Mouse (Mus musculus): ENCODE measurements around the gene Poll.

Gene Poll

GRCm38 (mm10) chr19:45535214-45535735 is 25.1 kb downstream of the Poll start:
- no peak for DNase-seq (ENCODE audit: low spot score)

DNA sequence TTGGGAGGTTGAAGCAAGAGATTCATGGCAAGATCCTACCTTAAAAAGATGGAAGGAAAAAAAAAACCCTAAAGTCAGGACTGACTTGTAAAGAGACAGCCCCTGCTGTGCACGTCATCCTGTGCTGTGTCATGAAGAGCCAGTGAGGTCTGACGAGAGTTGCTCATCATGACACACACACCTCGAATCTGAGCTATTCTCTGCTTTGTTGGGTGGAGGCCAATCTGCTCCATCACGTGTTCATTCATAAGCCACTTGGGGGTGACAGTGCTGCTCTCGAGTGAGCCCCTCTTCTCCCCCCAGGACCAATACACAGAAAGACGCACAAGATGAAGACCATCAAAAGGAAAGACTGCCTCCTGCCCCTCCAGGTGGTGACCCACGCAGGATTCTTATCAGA is 26.7 kb downstream of the Poll start:
- no peak for DNase-seq (ENCODE audit: low spot score)

GRCm38 (mm10) chr19:45531554-45531953 is 28.8 kb downstream of the Poll start:
- DNase-seq (ENCODE audit: low spot score): no peak

DNA sequence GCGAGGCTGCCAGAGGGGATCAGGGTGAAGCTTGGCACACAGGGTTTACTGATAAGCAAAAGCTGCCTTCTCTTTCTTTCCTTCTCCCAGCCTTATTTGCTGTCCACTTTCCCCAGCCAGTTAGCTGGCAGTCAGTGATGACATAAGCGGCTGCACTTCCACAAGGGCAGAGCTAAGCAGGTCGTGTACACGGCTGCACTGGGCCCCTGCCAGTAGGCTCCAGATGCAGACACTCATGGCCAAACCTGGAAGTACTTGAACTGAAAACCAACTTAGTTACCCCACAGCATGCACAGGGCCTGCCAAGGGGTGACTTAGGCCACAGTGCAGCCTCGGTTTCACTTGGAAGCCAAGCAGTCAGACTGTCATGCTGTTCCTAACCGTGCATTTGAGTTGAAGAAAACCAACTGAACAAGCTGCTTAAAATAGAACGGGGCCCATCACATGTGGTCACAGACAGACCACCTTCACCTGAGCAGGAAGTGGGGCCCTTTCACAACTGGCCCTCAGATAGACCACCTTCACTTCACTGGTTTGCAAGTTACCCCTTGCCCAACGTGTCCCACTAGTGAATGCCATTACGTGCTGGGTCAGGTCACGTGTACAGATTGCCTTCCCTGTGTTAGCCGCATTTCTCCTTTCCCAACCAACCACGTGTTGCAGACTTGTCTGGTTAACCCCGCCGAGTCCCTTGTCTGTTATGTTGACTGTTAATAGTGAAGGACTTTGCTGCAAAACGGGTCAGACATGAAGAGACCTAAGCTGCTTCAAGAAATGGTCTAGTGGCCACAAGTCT is 29.9 kb downstream of the Poll start:
- DNase-seq (ENCODE audit: low spot score): no peak

- DNase-seq (ENCODE audit: low spot score): no peak
Observed at GRCm38 (mm10) chr19:45529294-45529693, 31.0 kb downstream of the Poll start.

DNA sequence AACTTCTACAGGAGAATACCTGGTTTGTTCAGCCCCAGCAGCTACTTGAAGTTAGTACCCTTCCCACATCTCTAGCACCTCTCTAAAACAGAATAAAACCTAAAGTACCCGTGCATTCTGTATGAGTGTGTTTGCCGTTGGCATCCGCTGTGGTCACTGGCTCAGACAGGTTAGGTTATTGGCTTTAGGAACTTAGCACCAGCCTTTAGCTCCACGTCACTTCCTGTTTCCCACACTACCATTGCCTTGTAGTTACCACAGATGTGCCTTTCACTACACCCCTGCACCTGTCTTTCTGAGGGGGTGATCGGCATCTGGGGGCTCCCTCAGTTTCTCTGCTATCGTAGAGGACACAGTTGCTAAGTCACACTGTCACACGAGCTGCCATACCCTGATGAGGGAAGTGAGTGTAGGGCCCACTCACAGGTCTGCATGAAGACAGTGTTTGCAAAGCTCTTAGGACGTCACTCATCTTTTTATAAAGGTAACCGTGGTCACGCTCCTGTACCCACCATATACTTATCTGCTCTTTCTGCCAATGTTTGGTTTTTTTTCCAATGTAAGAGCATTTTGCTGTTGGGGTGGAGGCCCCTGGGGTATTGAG is 32.3 kb downstream of the Poll start:
- DNase-seq (ENCODE audit: low spot score): no peak

DNA sequence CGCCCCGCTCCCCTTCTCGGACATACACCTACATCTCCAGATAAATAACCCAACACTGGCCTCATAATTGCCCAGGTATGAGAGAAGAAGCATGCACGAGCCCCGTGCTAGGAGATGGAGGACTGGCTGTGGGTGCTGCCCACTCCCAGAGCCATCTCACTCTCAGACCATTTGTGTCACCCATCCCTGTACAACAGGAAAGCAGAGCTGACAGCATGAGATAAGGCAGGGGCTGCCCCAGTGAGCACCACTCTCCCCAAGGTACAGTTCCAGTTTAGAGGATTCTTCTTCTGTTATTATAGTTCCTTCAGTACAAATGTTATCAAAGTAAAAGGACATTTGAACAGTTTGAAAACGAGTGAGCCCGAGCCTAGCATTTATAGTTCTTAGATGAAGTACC is 32.9 kb downstream of the Poll start:
- no peak for DNase-seq (ENCODE audit: low spot score)

DNA sequence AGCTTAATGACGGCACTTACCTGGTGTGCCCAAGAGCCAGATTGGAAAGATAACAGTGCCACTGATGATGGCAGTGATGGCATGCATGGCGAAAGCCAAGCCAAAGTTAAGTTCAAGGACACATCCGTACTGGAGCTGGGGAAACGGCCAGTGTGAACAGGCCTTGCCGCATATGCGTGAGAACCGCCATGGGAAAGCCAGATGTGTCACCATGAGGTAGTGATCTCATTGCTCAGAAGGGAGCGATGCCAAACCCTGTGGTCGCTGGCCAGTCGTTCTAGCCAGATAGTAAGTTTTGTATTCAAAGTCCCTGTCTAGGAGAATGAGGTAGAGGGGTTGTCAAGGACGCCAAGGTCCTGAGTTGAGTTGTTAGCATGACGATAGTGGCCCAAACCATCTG is 44.1 kb downstream of the Poll start:
- no peak for DNase-seq (ENCODE audit: low spot score)

GRCm38 (mm10) chr19:45515341-45515740 is 45.0 kb downstream of the Poll start:
- no peak for DNase-seq (ENCODE audit: low spot score)

GRCm38 (mm10) chr19:45511406-45511805 is 48.9 kb downstream of the Poll start:
- DNase-seq (ENCODE audit: low spot score): no peak

DNA sequence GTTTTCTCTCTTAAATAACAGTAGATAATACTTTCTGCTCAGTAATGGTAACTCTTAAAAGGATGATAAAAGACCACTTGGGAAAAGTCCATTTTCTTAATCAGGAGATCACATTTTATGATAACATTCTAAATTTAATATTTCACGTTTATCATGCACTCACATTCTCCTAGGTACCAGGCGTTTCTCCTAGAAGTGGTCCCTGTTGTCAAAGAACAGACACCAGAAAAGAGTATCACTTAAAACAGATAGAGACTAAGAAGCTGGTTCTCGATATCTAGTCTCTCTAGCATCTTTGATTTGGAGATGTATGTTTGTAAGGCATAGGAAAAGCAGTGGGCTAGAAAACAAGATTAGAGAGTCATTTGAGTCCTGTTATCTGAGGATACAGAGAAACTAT is 49.7 kb downstream of the Poll start:
- DNase-seq (ENCODE audit: low spot score): no peak

GRCm38 (mm10) chr19:45507531-45507930 is 52.8 kb downstream of the Poll start:
- no peak for DNase-seq (ENCODE audit: low spot score)

- no peak for DNase-seq (ENCODE audit: low spot score)
Observed at GRCm38 (mm10) chr19:45505446-45505845, 54.9 kb downstream of the Poll start.

Data from testis, postnatal 14 days (tissue).